Mouse (Mus musculus) heart, embryonic 15.5 days (tissue): ENCODE measurements around the gene Ino80b. TPM values are rescaled to one million over a fixed set of nuclear protein-coding genes. Genes with fewer than 3 reads are reported as not detected.

Experiments
- ATAC-seq: fragments of 200-750 bp; cut with Nextera tagmentation; replicated peaks from 2 replicates; pipeline ENCODE4 v1.8.0; 2017; ENCODE audit warnings: low read depth, moderate TSS enrichment; ENCODE audit not compliant: insufficient number of reproducible peaks, insufficient read depth, low FRiP score
- H3K27ac ChIP-seq: fragments of 300-500 bp; sonication (generic); 2 replicates; pipeline ENCODE4 v1.5.1; 2015; ENCODE audit warnings: mild to moderate bottlenecking, inconsistent platforms
- H3K27me3 ChIP-seq: fragments of 300-500 bp; sonication (generic); 2 replicates; pipeline ENCODE4 v1.6.1; 2015; ENCODE audit warnings: inconsistent platforms
- H3K36me3 ChIP-seq: fragments of 300-500 bp; sonication (generic); 2 replicates; pipeline ENCODE4 v1.6.1; 2015; ENCODE audit warnings: mild to moderate bottlenecking, inconsistent platforms
- H3K4me1 ChIP-seq: fragments of 300-500 bp; sonication (generic); replicated peaks from 2 replicates; pipeline ENCODE4 v1.6.1; 2015; ENCODE audit warnings: inconsistent platforms
- H3K4me2 ChIP-seq: fragments of 300-500 bp; sonication (generic); 2 replicates; pipeline ENCODE4 v1.6.1; 2015; ENCODE audit warnings: inconsistent platforms, mild to moderate bottlenecking, moderate library complexity
- H3K4me3 ChIP-seq: fragments of 300-500 bp; sonication (generic); 2 replicates; pipeline ENCODE4 v1.5.1; 2015; ENCODE audit warnings: mild to moderate bottlenecking, inconsistent platforms
- H3K9ac ChIP-seq: fragments of 300-500 bp; sonication (generic); 2 replicates; pipeline ENCODE4 v1.6.1; 2015; ENCODE audit warnings: mild to moderate bottlenecking, inconsistent platforms
- H3K9me3 ChIP-seq: fragments of 300-500 bp; sonication (generic); replicated peaks from 2 replicates; pipeline ENCODE4 v1.6.1; 2016; ENCODE audit warnings: inconsistent platforms
- WGBS: fragments of 180-500 bp; shearing (Covaris S2); methylation state at CpG from one replicate; pipeline ENCODE4 v1.1.7; 2015; ENCODE audit warnings: mixed read lengths; 5-methylcytosine and 5-hydroxymethylcytosine counted together
- polyA plus RNA-seq: library from polyadenylated mRNA; unstranded; fragments of >200 nt; fragmentation: Nextera tagmentation; extraction: Ambion mirVana; gene quantifications from 2 replicates; pipeline ENCODE4 v1.2.1, GENCODE M21; 2015

Ino80b gene
- polyA plus RNA-seq, 1 experiment from 2014 or later = 7.4 TPM

DNA sequence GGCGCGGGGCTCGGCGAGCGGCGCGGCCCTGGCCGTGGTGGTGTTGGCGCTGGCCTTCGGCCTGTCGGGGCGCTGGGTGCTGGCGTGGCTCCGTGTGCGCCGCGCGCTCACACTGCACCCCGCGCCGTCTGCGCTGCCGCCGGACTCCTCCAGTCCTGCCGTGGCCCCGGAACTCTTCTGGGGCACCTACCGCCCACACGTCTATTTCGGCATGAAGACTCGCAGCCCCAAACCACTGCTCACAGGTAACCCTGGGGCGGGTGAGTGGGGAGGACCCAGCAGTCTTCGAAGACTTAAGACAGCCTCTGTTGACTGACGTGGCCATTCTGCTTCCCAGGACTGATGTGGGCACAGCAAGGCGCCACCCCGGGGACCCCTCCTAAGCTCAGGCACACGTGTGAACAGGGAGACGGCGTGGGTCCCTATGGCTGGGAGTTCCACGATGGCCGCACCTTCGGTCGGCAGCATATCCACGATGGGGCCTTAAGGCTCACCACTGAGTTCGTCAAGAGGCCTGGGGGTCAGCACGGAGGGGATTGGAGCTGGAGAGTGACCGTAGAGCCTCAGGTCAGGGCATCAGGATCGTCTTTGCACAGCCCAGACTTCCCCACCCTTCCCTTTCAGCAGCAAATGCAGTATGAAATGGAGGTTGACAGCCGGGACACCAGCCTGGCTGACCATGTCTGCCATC is 9.4 kb downstream of the Ino80b start:
- WGBS = under 1% methylated on average over 40 of the region's 48 CpGs
- Histone ChIP-seq H3K27ac (peak overlapping the region; percentile 78), H3K4me2 (peak overlapping the region; percentile 94), H3K9ac (peak overlapping the region; percentile 83), H3K4me1 (peaks cover 46% of the 10 kb centered on the region), H3K36me3 (peaks cover 15% of the 10 kb centered on the region; the same call in 1 of the 2 replicates), H3K27me3 (no peaks in the 10 kb centered on the region), H3K9me3 (no peaks in the 10 kb centered on the region), H3K4me3 (peak overlapping the region; percentile 84)
- ATAC-seq = no peak

- H3K27me3 ChIP-seq = no peaks in the 10 kb centered on the region
- WGBS = under 1% methylated on average over 46 of the region's 58 CpGs
These were observed 10.1 kb downstream of the Ino80b start, which contains the start of gene Mogs for GRCm38 (mm10) chr6:83115011-83115671. Gene Mogs (plus strand): TSS chr6:83115496.

GRCm38 (mm10) chr6:83111510-83112136 is 13.6 kb downstream of the Ino80b start:
- Histone ChIP-seq H3K4me3 (no peak overlapping the region), H3K36me3 (peaks cover 10% of the 10 kb centered on the region; the same call in 1 of the 2 replicates), H3K27ac (peak overlapping the region; percentile 51), H3K4me2 (no peak overlapping the region), H3K27me3 (no peaks in the 10 kb centered on the region), H3K9ac (no peak overlapping the region), H3K9me3 (no peaks in the 10 kb centered on the region), H3K4me1 (peaks cover 49% of the 10 kb centered on the region)
- 71% methylated on average over 4 of the region's 4 CpGs for WGBS
- no peak for ATAC-seq

More at GRCm38 (mm10) chr6:83115011-83115671, 10.1 kb downstream of the Ino80b start, which contains the start of gene Mogs:
- ATAC-seq = peak; percentile 91
- Histone ChIP-seq H3K4me2 (peak within 1 kb of the TSS; percentile 94), H3K9me3 (no peaks in the 10 kb centered on the region), H3K4me3 (peak within 1 kb of the TSS; percentile 84), H3K9ac (peak within 1 kb of the TSS; percentile 83), H3K27ac (peak within 1 kb of the TSS; percentile 78), H3K4me1 (peaks cover 43% of the 10 kb centered on the region), H3K36me3 (peaks cover 15% of the 10 kb centered on the region; the same call in 1 of the 2 replicates)

DNA sequence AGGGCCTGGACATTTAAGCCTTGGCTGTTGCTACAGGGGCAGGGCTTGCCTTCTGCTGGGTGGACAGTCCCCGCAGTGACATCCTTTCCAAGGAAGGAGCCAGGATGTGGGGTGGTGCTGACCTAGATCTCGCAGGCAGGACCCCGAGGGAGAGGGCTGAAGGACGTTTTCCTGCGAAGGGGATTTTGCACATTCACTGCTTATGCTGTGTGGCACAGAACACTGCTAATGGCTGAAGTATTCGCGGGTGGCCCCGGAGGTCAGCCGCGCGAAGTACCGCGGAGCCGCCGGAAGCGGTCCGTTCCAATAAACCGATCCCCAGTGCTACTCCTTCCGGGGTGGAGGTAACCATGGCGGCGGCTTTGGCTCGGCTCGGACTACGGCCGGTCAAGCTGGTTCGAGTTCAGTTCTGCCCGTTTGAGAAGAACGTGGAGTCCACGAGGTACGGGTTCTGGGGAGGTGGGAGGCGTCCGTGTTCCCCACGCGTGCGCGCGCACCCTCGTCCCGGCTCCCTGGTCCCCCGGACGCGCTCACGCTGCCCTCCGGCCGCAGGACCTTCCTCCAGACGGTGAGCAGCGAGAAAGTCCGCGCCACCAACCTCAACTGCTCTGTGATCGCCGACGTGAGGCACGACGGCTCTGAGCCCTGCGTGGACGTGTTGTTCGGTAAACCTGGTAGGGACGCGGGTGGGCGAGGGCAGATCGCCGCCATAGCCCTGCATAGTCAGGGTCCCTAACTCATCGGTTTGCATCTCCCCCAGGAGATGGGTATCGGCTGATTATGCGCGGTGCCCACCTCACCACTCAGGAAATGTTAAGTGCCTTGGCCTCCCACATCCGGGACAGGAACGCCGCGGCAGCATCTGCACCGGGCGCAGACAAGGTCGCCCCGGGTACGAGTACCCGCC is 16.2 kb downstream of the Ino80b start, which contains the start of gene Mrpl53:
TSS of gene Mrpl53 (plus strand) at position 279 of the 907 bp plus-strand sequence.
- H3K9me3 ChIP-seq = no peaks in the 10 kb centered on the region
- H3K27ac ChIP-seq = peak within 1 kb of the TSS; percentile 86
- peaks cover 31% of the 10 kb centered on the region for H3K4me1 ChIP-seq
- H3K4me3 ChIP-seq = peak within 1 kb of the TSS; percentile 83
- no peaks in the 10 kb centered on the region for H3K27me3 ChIP-seq
- peak within 1 kb of the TSS; percentile 84 for H3K9ac ChIP-seq
- peak within 1 kb of the TSS; percentile 84 for H3K4me2 ChIP-seq
- ATAC-seq = peak; percentile 73; the same call in 1 of the 2 replicates
- WGBS = under 1% methylated on average over 76 of the region's 76 CpGs
- peaks cover 14% of the 10 kb centered on the region; the same call in 1 of the 2 replicates for H3K36me3 ChIP-seq

GRCm38 (mm10) chr6:83107566-83108400 is 17.4 kb downstream of the Ino80b start:
- H3K27me3 ChIP-seq = no peaks in the 10 kb centered on the region
- peak overlapping the region; percentile 84 for H3K9ac ChIP-seq
- WGBS = 38% methylated on average over 13 of the region's 13 CpGs

GRCm38 (mm10) chr6:83104158-83104557 is 21.1 kb downstream of the Ino80b start:
- WGBS = 81% methylated on average over 4 of the region's 4 CpGs
- Histone ChIP-seq H3K9me3 (no peaks in the 10 kb centered on the region), H3K36me3 (peaks cover 11% of the 10 kb centered on the region; the same call in 1 of the 2 replicates), H3K4me2 (no peak overlapping the region), H3K4me1 (peaks cover 27% of the 10 kb centered on the region), H3K9ac (no peak overlapping the region), H3K27me3 (peaks cover 7% of the 10 kb centered on the region; the same call in 1 of the 2 replicates), H3K27ac (no peak overlapping the region), H3K4me3 (no peak overlapping the region)
- no peak for ATAC-seq

More at GRCm38 (mm10) chr6:83107566-83108400, 17.4 kb downstream of the Ino80b start:
- no peak overlapping the region for H3K27ac ChIP-seq
- H3K9me3 ChIP-seq = no peaks in the 10 kb centered on the region
- peaks cover 39% of the 10 kb centered on the region for H3K4me1 ChIP-seq
- H3K36me3 ChIP-seq = peaks cover 14% of the 10 kb centered on the region; the same call in 1 of the 2 replicates
- peak; percentile 51; the same call in 1 of the 2 replicates for ATAC-seq
- peak overlapping the region; percentile 83 for H3K4me3 ChIP-seq
- H3K4me2 ChIP-seq = peak overlapping the region; percentile 84

DNA sequence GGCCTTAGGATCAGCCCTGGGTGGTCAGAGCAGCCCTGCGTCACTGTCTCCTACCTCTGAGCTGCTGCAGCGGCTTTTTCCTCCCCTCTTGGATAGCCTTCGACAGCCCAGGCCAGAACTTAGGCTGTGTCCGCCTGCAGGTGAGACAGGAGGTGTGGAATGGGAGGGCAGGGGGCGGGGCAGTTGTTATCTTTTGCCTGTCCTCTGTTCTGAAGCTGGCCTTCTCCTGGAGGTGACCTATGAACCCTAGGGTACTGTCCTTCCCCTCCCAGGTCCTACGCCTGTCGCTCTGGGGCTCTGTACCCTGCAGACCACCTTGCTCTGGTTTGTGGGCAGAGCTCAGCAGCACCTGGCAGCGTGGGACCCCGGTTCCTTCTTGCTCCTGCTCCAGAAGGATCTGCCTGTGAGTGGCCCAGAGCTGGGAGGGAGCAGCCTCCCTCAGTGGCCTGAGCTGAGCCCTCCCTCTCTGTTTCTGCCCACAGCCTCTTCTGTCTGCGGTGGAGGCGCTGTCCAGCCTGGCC is 22.0 kb downstream of the Ino80b start:
- H3K27ac ChIP-seq = no peak overlapping the region
- WGBS = 54% methylated on average over 11 of the region's 11 CpGs

GRCm38 (mm10) chr6:83101688-83102556 is 23.3 kb downstream of the Ino80b start:
- under 1% methylated on average over 74 of the region's 74 CpGs for WGBS
- peak overlapping the region; percentile 84 for H3K4me3 ChIP-seq
- H3K27me3 ChIP-seq = peaks cover 11% of the 10 kb centered on the region
- ATAC-seq = peak; percentile 75
- peak overlapping the region; percentile 79 for H3K9ac ChIP-seq
- H3K27ac ChIP-seq = peak overlapping the region; percentile 84
- H3K36me3 ChIP-seq = peaks cover 7% of the 10 kb centered on the region; the same call in 1 of the 2 replicates
- H3K4me2 ChIP-seq = peak overlapping the region; percentile 96
- peaks cover 16% of the 10 kb centered on the region for H3K4me1 ChIP-seq
- H3K9me3 ChIP-seq = no peaks in the 10 kb centered on the region

More for the DNA sequence above, 22.0 kb downstream of the Ino80b start:
- H3K9me3 ChIP-seq = no peaks in the 10 kb centered on the region
- H3K4me3 ChIP-seq = peak overlapping the region; percentile 84; the same call in 1 of the 2 replicates
- peaks cover 11% of the 10 kb centered on the region; the same call in 1 of the 2 replicates for H3K27me3 ChIP-seq
- peak overlapping the region; percentile 96; the same call in 1 of the 2 replicates for H3K4me2 ChIP-seq
- H3K9ac ChIP-seq = no peak overlapping the region; the same call in 1 of the 2 replicates
- peaks cover 22% of the 10 kb centered on the region for H3K4me1 ChIP-seq
- ATAC-seq = no peak
- peaks cover 11% of the 10 kb centered on the region; the same call in 1 of the 2 replicates for H3K36me3 ChIP-seq

DNA sequence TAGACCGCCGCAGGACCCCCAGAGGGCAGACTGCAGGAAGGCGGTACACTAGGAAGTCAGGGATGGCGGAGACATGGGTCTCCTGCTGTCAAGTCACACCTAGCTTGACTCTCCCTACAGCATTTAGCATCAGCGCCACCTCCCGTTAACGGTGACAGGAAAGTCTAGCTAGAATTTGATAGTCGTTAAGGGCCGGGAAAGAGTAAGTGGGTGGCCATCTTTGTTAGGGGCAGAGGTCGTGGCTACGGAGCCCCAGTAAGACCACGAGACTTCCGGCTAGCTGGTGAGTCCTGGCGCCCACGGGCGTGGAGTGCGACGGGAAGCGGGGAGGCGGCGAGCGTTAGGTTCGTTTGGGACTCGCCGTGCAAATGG is 23.9 kb downstream of the Ino80b start, which contains the start of the genes Ccdc142 and Gm42688:
TSS of gene Ccdc142 (plus strand) at position 286 of the 372 bp plus-strand sequence.
TSS of gene Gm42688 (plus strand) at position 302 of the 372 bp plus-strand sequence.
- Histone ChIP-seq H3K27ac (peak within 1 kb of the TSS; percentile 84), H3K4me3 (peak within 1 kb of the TSS; percentile 84), H3K4me1 (peaks cover 16% of the 10 kb centered on the region), H3K4me2 (peak within 1 kb of the TSS; percentile 96), H3K27me3 (peaks cover 11% of the 10 kb centered on the region), H3K36me3 (peaks cover 3% of the 10 kb centered on the region; the same call in 1 of the 2 replicates), H3K9me3 (no peaks in the 10 kb centered on the region), H3K9ac (peak within 1 kb of the TSS; percentile 79)
- ATAC-seq = peak; percentile 86
- whole genome bisulfite sequencing = under 1% methylated on average over 25 of the region's 25 CpGs
